Mouse (Mus musculus) liver, embryonic 14.5 days (tissue): ENCODE measurements around the gene Mynn. TPM values are rescaled to one million over a fixed set of nuclear protein-coding genes. Genes with fewer than 3 reads are reported as not detected.

Source experiments
- ATAC-seq: fragments of 200-750 bp; cut with Nextera tagmentation; 2 replicates; pipeline ENCODE4 v1.8.0; 2017; ENCODE audit warnings: moderate number of reproducible peaks, mild to moderate bottlenecking, moderate library complexity; ENCODE audit not compliant: insufficient read depth
- DNase-seq, 3 experiments: peaks; one replicate each; pipeline ENCODE4 v3.0.0-alpha.2; 2012 to 2013; ENCODE audit warnings: low read depth in 3 of 3, low spot score in 3 of 3
- H3K27ac ChIP-seq: fragments of 300-500 bp; sonication (generic); 2 replicates; pipeline ENCODE4 v1.5.1; 2014; ENCODE audit warnings: moderate library complexity, mild to moderate bottlenecking, control low read depth, inconsistent platforms
- H3K27me3 ChIP-seq: fragments of 300-500 bp; sonication (generic); 2 replicates; pipeline ENCODE4 v1.6.1; 2014; ENCODE audit warnings: mild to moderate bottlenecking, low read length, moderate library complexity; ENCODE audit not compliant: control insufficient read depth, insufficient read depth
- H3K36me3 ChIP-seq: fragments of 300-500 bp; sonication (generic); replicated peaks from 2 replicates; pipeline ENCODE4 v1.6.1; 2014; ENCODE audit warnings: low read depth; ENCODE audit not compliant: control insufficient read depth, insufficient read depth
- H3K4me1 ChIP-seq, 2 experiments: fragments of 200-500 bp in 1 of 2; fragments of 300-500 bp in 1 of 2; sonication (generic) in 1 of 2; replicated peaks; 2 replicates each; pipeline ENCODE4 v1.6.1; 2012 to 2014; ENCODE audit warnings: antibody characterized with exemption in 1 of 2, inconsistent platforms in 1 of 2, low read length in 1 of 2; ENCODE audit not compliant: control insufficient read depth in 2 of 2, insufficient read depth in 2 of 2
- H3K4me2 ChIP-seq: fragments of 300-500 bp; sonication (generic); 2 replicates; pipeline ENCODE4 v1.6.1; 2014; ENCODE audit warnings: low read depth, mild to moderate bottlenecking, control low read depth, moderate library complexity
- H3K4me3 ChIP-seq, 2 experiments: fragments of 200-500 bp in 1 of 2; fragments of 300-500 bp in 1 of 2; sonication (generic) in 1 of 2; 2 replicates each; pipeline ENCODE4 v1.5.1; 2012 to 2014; ENCODE audit warnings: low read depth in 2 of 2, low read length in 2 of 2, mild to moderate bottlenecking in 2 of 2, control low read depth in 1 of 2, inconsistent platforms in 1 of 2, moderate library complexity in 1 of 2; ENCODE audit not compliant: insufficient read depth in 1 of 2
- H3K9ac ChIP-seq: fragments of 300-500 bp; sonication (generic); replicated peaks from 2 replicates; pipeline ENCODE4 v1.6.1; 2014; ENCODE audit warnings: mild to moderate bottlenecking, control low read depth, moderate library complexity
- H3K9me3 ChIP-seq: fragments of 300-500 bp; sonication (generic); 2 replicates; pipeline ENCODE4 v1.6.1; 2016; ENCODE audit warnings: low read length, mixed read lengths; ENCODE audit not compliant: control insufficient read depth
- CTCF ChIP-seq: IDR thresholded peaks from 2 replicates; pipeline ENCODE4 v1.5.1; 2016; ENCODE audit warnings: antibody characterized with exemption, low read depth, control low read depth
- EP300 ChIP-seq: IDR thresholded peaks from 2 replicates; pipeline ENCODE4 v1.6.1; 2016; ENCODE audit warnings: antibody characterized with exemption, low read depth
- WGBS: fragments of 180-500 bp; shearing (Covaris S2); extraction: QIAGEN DNeasy Blood & Tissue Kit; methylation state at CpG from one replicate; pipeline ENCODE4 v1.1.7; 2014; ENCODE audit not compliant: insufficient replicate concordance; 5-methylcytosine and 5-hydroxymethylcytosine counted together
- polyA plus RNA-seq, 2 experiments: library from polyadenylated mRNA; depleted of rRNA in 1 of 2; stranded (reverse) in 1 of 2; unstranded in 1 of 2; fragments of >200 nt; fragmentation: Nextera tagmentation in 1 of 2; extraction: Ambion mirVana in 1 of 2; gene quantifications; 2 replicates each; pipeline versions ENCODE4 v1.2.1 to v1.2.3; 2012 to 2014

The Mynn gene
- polyA plus RNA-seq, 2 experiments = 5.8 to 10.7 TPM

GRCm38 (mm10) chr3:30635629-30636028 is 33.8 kb downstream of the Mynn start:
- 65% methylated on average over 4 of the region's 4 CpGs for WGBS

GRCm38 (mm10) chr3:30644207-30644606 is 42.3 kb downstream of the Mynn start, which contains the start of gene Lrriq4:
Gene Lrriq4, plus strand, starts transcription at chr3:30644507.
- DNase-seq (no peak), ATAC-seq (no peak)
- no peak within 1 kb of the TSS for H3K9ac ChIP-seq
- H3K36me3 ChIP-seq = no peaks in the 10 kb centered on the region
- TF ChIP-seq CTCF (no peak), EP300 (no peak)
- 39% methylated on average over 2 of the region's 2 CpGs for WGBS
- H3K27ac ChIP-seq = no peak within 1 kb of the TSS
- peaks cover 13% of the 10 kb centered on the region for H3K27me3 ChIP-seq
- H3K9me3 ChIP-seq = no peaks in the 10 kb centered on the region
- no peak within 1 kb of the TSS for H3K4me3 ChIP-seq
- H3K4me1 ChIP-seq = no peaks in the 10 kb centered on the region
- H3K4me2 ChIP-seq = no peak within 1 kb of the TSS

More at GRCm38 (mm10) chr3:30635629-30636028, 33.8 kb downstream of the Mynn start:
- ATAC-seq (no peak), DNase-seq (no peak)
- Histone ChIP-seq H3K4me2 (no peak overlapping the region), H3K27me3 (no peaks in the 10 kb centered on the region), H3K9me3 (no peaks in the 10 kb centered on the region), H3K9ac (no peak overlapping the region), H3K36me3 (no peaks in the 10 kb centered on the region), H3K27ac (no peak overlapping the region), H3K4me3 (no peak overlapping the region), H3K4me1 (no peaks in the 10 kb centered on the region)
- TF ChIP-seq CTCF (peak; percentile 56), EP300 (no peak)

GRCm38 (mm10) chr3:30646761-30647160 is 44.9 kb downstream of the Mynn start:
- ATAC-seq (no peak), DNase-seq (no peak)
- 28% methylated on average over 8 of the region's 8 CpGs for WGBS
- H3K9me3 ChIP-seq = no peaks in the 10 kb centered on the region
- H3K27me3 ChIP-seq = peaks cover 29% of the 10 kb centered on the region
- TF ChIP-seq CTCF (no peak), EP300 (no peak)
- no peak overlapping the region for H3K4me2 ChIP-seq
- no peak overlapping the region for H3K9ac ChIP-seq
- H3K4me3 ChIP-seq = no peak overlapping the region
- H3K36me3 ChIP-seq = no peaks in the 10 kb centered on the region
- no peaks in the 10 kb centered on the region for H3K4me1 ChIP-seq
- no peak overlapping the region for H3K27ac ChIP-seq

DNA sequence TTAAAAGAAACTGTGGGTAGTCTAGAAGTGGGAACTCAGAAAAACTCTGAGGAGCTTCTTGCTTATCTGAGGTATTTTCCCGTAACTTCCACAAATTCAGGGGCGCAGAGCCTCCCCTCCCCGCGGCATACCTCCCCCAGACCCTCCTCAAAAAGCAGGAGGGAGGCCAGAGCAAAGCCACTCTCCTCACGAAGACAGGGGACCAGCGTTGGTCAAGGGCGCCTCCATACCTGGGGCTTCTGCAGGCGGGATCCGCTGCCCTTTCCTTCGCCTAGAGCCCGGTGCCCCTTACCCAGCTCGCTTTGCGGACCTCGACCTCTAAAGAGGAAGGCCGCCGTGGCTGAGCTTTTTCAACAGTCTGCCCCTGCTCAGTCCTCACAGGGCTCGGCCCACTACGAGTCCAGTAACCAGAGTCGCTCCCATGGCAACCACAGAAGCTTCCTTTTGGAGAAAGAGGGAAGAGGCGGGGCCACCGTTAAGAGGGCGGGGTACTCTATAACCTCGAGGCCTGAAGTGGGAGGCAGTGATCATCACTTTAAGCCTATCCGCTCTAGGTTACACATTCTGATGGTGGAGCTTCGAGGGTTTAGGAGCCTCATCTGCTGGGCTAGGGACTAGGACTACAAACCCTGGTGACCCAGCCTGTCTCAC is 45.7 kb downstream of the Mynn start, which contains the start of gene Lrrc34:
Gene Lrrc34 (minus strand): TSS at position 430 of the 651 bp plus-strand sequence.
- Histone ChIP-seq H3K4me2 (peak within 1 kb of the TSS; percentile 52), H3K36me3 (no peaks in the 10 kb centered on the region), H3K9me3 (no peaks in the 10 kb centered on the region), H3K27ac (no peak within 1 kb of the TSS), H3K4me3 (no peak within 1 kb of the TSS), H3K4me1 (no peaks in the 10 kb centered on the region), H3K9ac (no peak within 1 kb of the TSS), H3K27me3 (peaks cover 33% of the 10 kb centered on the region)
- no peak for TF ChIP-seq EP300
- TF ChIP-seq CTCF = no peak
- WGBS = 2% methylated on average over 24 of the region's 25 CpGs
- DNase-seq (peak; percentile 11 to 27 (median 17)), ATAC-seq (peak; percentile 50; the same call in 1 of the 2 replicates)

DNA sequence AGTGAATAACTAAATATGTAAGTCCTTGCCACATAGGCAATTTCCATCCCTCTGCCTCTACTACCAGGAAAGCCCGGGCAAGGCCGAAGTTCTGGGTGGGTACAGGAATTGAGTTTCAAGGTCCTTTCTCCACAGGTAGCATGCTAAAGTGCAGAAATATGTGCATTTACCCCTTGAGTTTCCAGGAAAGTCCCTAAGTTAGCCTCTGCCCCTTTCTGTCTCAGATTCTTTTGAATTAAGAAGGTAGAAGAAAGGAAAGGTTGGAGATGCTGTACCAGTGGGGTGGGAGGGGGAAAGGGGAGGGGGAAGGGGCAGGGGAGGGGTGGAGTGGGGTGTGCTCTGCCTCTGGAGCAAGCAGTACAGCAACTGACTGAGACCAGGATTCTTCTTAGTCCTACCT is 46.6 kb downstream of the Mynn start:
- H3K9ac ChIP-seq = no peak overlapping the region
- no peak overlapping the region for H3K4me3 ChIP-seq
- H3K27ac ChIP-seq = no peak overlapping the region
- H3K9me3 ChIP-seq = no peaks in the 10 kb centered on the region
- no peak overlapping the region for H3K4me2 ChIP-seq
- peaks cover 33% of the 10 kb centered on the region for H3K27me3 ChIP-seq
- no peaks in the 10 kb centered on the region for H3K4me1 ChIP-seq
- DNase-seq (no peak), ATAC-seq (no peak)
- TF ChIP-seq EP300 (no peak), CTCF (no peak)
- WGBS = 82% methylated on average over 2 of the region's 2 CpGs
- H3K36me3 ChIP-seq = no peaks in the 10 kb centered on the region
